Mouse (Mus musculus) frontal cortex, postnatal 25 days (tissue): ENCODE measurements at regions not wholly inside any gene's neighbourhood (a gene's known extent, or its start where the extent isn't known, plus 50 kb on each side); places are given as distances from the start of the nearest gene placed in this dataset.
A peak's percentile ranks its signal among the peaks of the same experiment; 100 is the strongest.

ENCODE experiments used
- DNase-seq, 2 experiments: peaks; one replicate each; pipeline ENCODE4 v3.0.0; 2022; ENCODE audit warnings: low spot score in 2 of 2

- no peak for DNase-seq
Observed at GRCm38 (mm10) chr9:41697160-41697559, 426.9 kb downstream of the Sorl1 start.

- no peak for DNase-seq
Observed at GRCm38 (mm10) chr9:41682911-41683310, 441.2 kb downstream of the Sorl1 start.

- DNase-seq: no peak
Observed at GRCm38 (mm10) chr9:41675656-41676055, 448.4 kb downstream of the Sorl1 start.

GRCm38 (mm10) chr9:41672958-41673357, 451.1 kb downstream of the Sorl1 start:
- DNase-seq: no peak

- DNase-seq: no peak
Observed at GRCm38 (mm10) chr9:41668741-41669140, 455.4 kb downstream of the Sorl1 start.

- peak; percentile 10 to 12 for DNase-seq
Observed at GRCm38 (mm10) chr9:41665000-41665685, 459.0 kb downstream of the Sorl1 start.

GRCm38 (mm10) chr9:41660576-41660975, 463.5 kb downstream of the Sorl1 start:
- no peak for DNase-seq

GRCm38 (mm10) chr9:41660011-41660410, 464.1 kb downstream of the Sorl1 start:
- no peak for DNase-seq

- no peak for DNase-seq
Observed at GRCm38 (mm10) chr9:41631564-41632205, 470.2 kb upstream of the Ubash3b start.

- no peak for DNase-seq
Observed at GRCm38 (mm10) chr9:41621341-41621740, 459.8 kb upstream of the Ubash3b start.

- no peak for DNase-seq
Observed at GRCm38 (mm10) chr9:41614002-41614401, 452.5 kb upstream of the Ubash3b start.

- no peak for DNase-seq
Observed at GRCm38 (mm10) chr9:41612802-41613550, 451.5 kb upstream of the Ubash3b start.

GRCm38 (mm10) chr9:41612452-41612795, 450.9 kb upstream of the Ubash3b start:
- no peak for DNase-seq

GRCm38 (mm10) chr9:41611534-41612451, 450.3 kb upstream of the Ubash3b start:
- no peak for DNase-seq

- no peak for DNase-seq
Observed at GRCm38 (mm10) chr9:41610347-41610746, 448.9 kb upstream of the Ubash3b start.

- DNase-seq: no peak
Observed at GRCm38 (mm10) chr9:41606136-41606535, 444.6 kb upstream of the Ubash3b start.

- DNase-seq: no peak
Observed at GRCm38 (mm10) chr9:41604916-41605315, 443.4 kb upstream of the Ubash3b start.

GRCm38 (mm10) chr9:41600778-41601177, 439.3 kb upstream of the Ubash3b start:
- DNase-seq: no peak

GRCm38 (mm10) chr9:41599874-41600273, 438.4 kb upstream of the Ubash3b start:
- DNase-seq: no peak

- DNase-seq: no peak
Observed at GRCm38 (mm10) chr9:41595749-41596148, 434.3 kb upstream of the Ubash3b start.

- DNase-seq: no peak
Observed at GRCm38 (mm10) chr9:41593998-41594397, 432.5 kb upstream of the Ubash3b start.
